Mouse (Mus musculus): ENCODE data around the gene Gm26938. TPM values are rescaled to one million over a fixed set of nuclear protein-coding genes. Genes with fewer than 3 reads are reported as not detected.

Gene Gm26938
- polyA plus RNA-seq (2014; fragmentation: Illumina TruSeq; extraction: RNeasy Lipid Tissue Mini Kit (QIAGEN cat#74804); ENCODE audit: insufficient read depth, low read depth, low replicate concordance) = not detected

GRCm38 (mm10) chr5:139826357-139827055, at the start of gene Gm26938, which contains the start of gene Psmg3:
Gene Gm26938, minus strand, starts transcription at chr5:139826407.
Gene Psmg3, minus strand, starts transcription at chr5:139826885.

GRCm38 (mm10) chr5:139819538-139820181, 6.5 kb downstream of the Gm26938 start, which contains the start of gene Tmem184a:
Gene Tmem184a, minus strand, starts transcription at chr5:139819917.

GRCm38 (mm10) chr5:139791227-139792158, 34.7 kb downstream of the Gm26938 start, which contains the start of gene Mafk:
Gene Mafk, plus strand, starts transcription at chr5:139791513.

GRCm38 (mm10) chr5:139775216-139775926, 50.8 kb downstream of the Gm26938 start, which contains the start of gene Ints1:
Gene Ints1, minus strand, starts transcription at chr5:139775674.

Other genes with a start within 250 kb of the Gm26938 start
- 1.8 TPM for gene Micall2, start 90.1 kb downstream of the Gm26938 start, polyA plus RNA-seq (2014; fragmentation: Illumina TruSeq; extraction: RNeasy Lipid Tissue Mini Kit (QIAGEN cat#74804); ENCODE audit: insufficient read depth, low read depth, low replicate concordance)
- 14.8 TPM for gene Ints1, start 50.7 kb downstream of the Gm26938 start, polyA plus RNA-seq (2014; fragmentation: Illumina TruSeq; extraction: RNeasy Lipid Tissue Mini Kit (QIAGEN cat#74804); ENCODE audit: insufficient read depth, low read depth, low replicate concordance)
- 36.4 TPM for gene Mafk, start 34.9 kb downstream of the Gm26938 start, polyA plus RNA-seq (2014; fragmentation: Illumina TruSeq; extraction: RNeasy Lipid Tissue Mini Kit (QIAGEN cat#74804); ENCODE audit: insufficient read depth, low read depth, low replicate concordance)
- gene Tmem184a, start 6.5 kb downstream of the Gm26938 start, polyA plus RNA-seq (2014; fragmentation: Illumina TruSeq; extraction: RNeasy Lipid Tissue Mini Kit (QIAGEN cat#74804); ENCODE audit: insufficient read depth, low read depth, low replicate concordance) = 11.5 TPM
- gene Psmg3, start 478 bp upstream of the Gm26938 start, polyA plus RNA-seq (2014; fragmentation: Illumina TruSeq; extraction: RNeasy Lipid Tissue Mini Kit (QIAGEN cat#74804); ENCODE audit: insufficient read depth, low read depth, low replicate concordance) = 36.2 TPM
- 2.4 TPM for gene Elfn1, start 81.5 kb upstream of the Gm26938 start, polyA plus RNA-seq (2014; fragmentation: Illumina TruSeq; extraction: RNeasy Lipid Tissue Mini Kit (QIAGEN cat#74804); ENCODE audit: insufficient read depth, low read depth, low replicate concordance)

All from lung, adult 10 weeks (tissue).